Comparison of ENCODE assay signal across 19 mouse cellular contexts in the genomic region with DNA sequence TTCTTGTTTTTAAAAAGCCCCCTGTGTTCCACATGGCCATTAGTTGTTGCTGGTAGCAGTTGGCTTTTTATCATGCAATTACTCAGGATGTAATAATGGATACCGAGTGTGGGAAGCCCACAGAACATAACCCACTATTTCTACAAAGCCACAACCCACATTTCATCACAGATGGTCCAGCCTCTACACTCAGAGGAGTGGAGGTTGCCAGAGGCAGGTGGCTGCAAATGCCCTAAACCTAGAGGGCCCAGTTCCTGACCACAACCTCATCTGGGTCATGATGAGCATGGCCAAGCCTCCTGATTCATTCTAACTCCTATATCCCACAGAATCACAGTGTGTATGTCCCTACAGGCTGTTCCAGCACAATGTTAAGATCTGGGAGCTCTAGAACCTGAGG.
"Had no signal": no experiment of that assay in that cellular context is flagged by ENCODE, and none has a peak within 500 bp of the region (broad histone marks: within the 10 kb centered on the region; RNA-seq: fewer than 3 reads in every experiment).

No protein-coding gene starts in this region.

- H3K4me2 ChIP-seq: lung, embryonic 15.5 days; midbrain, embryonic 11.5 days; midbrain, embryonic 13.5 days; midbrain, embryonic 15.5 days; neural tube, embryonic 13.5 days; neural tube, embryonic 15.5 days had no signal

- H3K4me3 ChIP-seq: lung, embryonic 15.5 days; midbrain, embryonic 13.5 days; midbrain, embryonic 15.5 days; neural tube, embryonic 13.5 days; neural tube, embryonic 15.5 days had no signal

- H3K36me3 ChIP-seq: lung, embryonic 15.5 days; midbrain, embryonic 13.5 days; midbrain, embryonic 15.5 days; neural tube, embryonic 13.5 days; neural tube, embryonic 15.5 days had no signal

- H3K27me3 ChIP-seq: lung, embryonic 15.5 days; megakaryocyte, embryonic 14.5 days; midbrain, embryonic 13.5 days; midbrain, embryonic 15.5 days; neural tube, embryonic 13.5 days; neural tube, embryonic 15.5 days had no signal

- DNase-seq: liver, postnatal 0 days; lung, adult 2 months; lung, postnatal 14 days; lung, postnatal 36 days; retina, postnatal 1 day; right cerebral cortex, adult 18-20 months; right cerebral cortex, postnatal 25 days; right cerebral cortex, postnatal 4 days; spleen, adult 18-20 months; thymus, adult 2 months; thymus, postnatal 25 days; thymus, postnatal 4 days had no signal
